Mouse (Mus musculus) spleen, adult 18-20 months (tissue): ENCODE results near the gene Rapgefl1.
"Not testable (repeated sequence)": the region's sequence is repeated elsewhere in the genome, so short reads cannot be mapped to it uniquely, and the experiment has no call there.

Experiments
- DNase-seq, 2 experiments: peaks; one replicate each; pipeline ENCODE4 v3.0.0; 2022; ENCODE audit warnings: mixed read lengths in 2 of 2

Rapgefl1 gene

GRCm38 (mm10) chr11:98816706-98817239 lies 19.8 kb upstream of the Rapgefl1 start:
- DNase-seq, result no peak

- DNase-seq, result no peak
Measured at GRCm38 (mm10) chr11:98820968-98821367, 15.6 kb upstream of the Rapgefl1 start.

GRCm38 (mm10) chr11:98826071-98826470 lies 10.5 kb upstream of the Rapgefl1 start:
- not testable (repeated sequence) for DNase-seq

- no peak for DNase-seq
Measured at GRCm38 (mm10) chr11:98827877-98828276, 8.7 kb upstream of the Rapgefl1 start.

GRCm38 (mm10) chr11:98829091-98829775 lies 7.4 kb upstream of the Rapgefl1 start:
- peak in 1 of 2 experiments; percentile 28 for DNase-seq

- no peak for DNase-seq
Measured at GRCm38 (mm10) chr11:98829875-98830274, 6.7 kb upstream of the Rapgefl1 start.

GRCm38 (mm10) chr11:98835296-98835695 lies 1.3 kb upstream of the Rapgefl1 start:
- no peak for DNase-seq

- no peak for DNase-seq
Measured at GRCm38 (mm10) chr11:98835725-98836124, 860 bp upstream of the Rapgefl1 start.

- DNase-seq, result no peak
Measured at GRCm38 (mm10) chr11:98836128-98836527, 457 bp upstream of the Rapgefl1 start.

- peak in 1 of 2 experiments; percentile 19 for DNase-seq
Measured at GRCm38 (mm10) chr11:98837231-98837704, 683 bp downstream of the Rapgefl1 start.

GRCm38 (mm10) chr11:98837917-98838316 lies 1.3 kb downstream of the Rapgefl1 start:
- DNase-seq, result no peak

- no peak for DNase-seq
Measured at GRCm38 (mm10) chr11:98838512-98838911, 1.9 kb downstream of the Rapgefl1 start.

GRCm38 (mm10) chr11:98839402-98839801 lies 2.8 kb downstream of the Rapgefl1 start:
- DNase-seq, result no peak

- DNase-seq, result no peak
Measured at GRCm38 (mm10) chr11:98839897-98840296, 3.3 kb downstream of the Rapgefl1 start.

GRCm38 (mm10) chr11:98846016-98846415 lies 9.4 kb downstream of the Rapgefl1 start:
- DNase-seq, result no peak

GRCm38 (mm10) chr11:98846865-98847604 lies 10.4 kb downstream of the Rapgefl1 start:
- no peak for DNase-seq

GRCm38 (mm10) chr11:98849196-98849894 lies 12.8 kb downstream of the Rapgefl1 start:
- no peak for DNase-seq

- no peak for DNase-seq
Measured at GRCm38 (mm10) chr11:98850100-98851093, 13.8 kb downstream of the Rapgefl1 start.

- DNase-seq, result no peak
Measured at GRCm38 (mm10) chr11:98854116-98854515, 17.5 kb downstream of the Rapgefl1 start.

GRCm38 (mm10) chr11:98854659-98855058 lies 18.1 kb downstream of the Rapgefl1 start:
- no peak for DNase-seq
